Mouse (Mus musculus) cerebellum, adult 11 months (tissue): ENCODE results near the gene Ptpre.
"Not testable (repeated sequence)": the region's sequence is repeated elsewhere in the genome, so short reads cannot be mapped to it uniquely, and the experiment has no call there.

Source experiments
- DNase-seq: peaks from one replicate; pipeline ENCODE4 v3.0.0; 2022

The Ptpre gene

GRCm38 (mm10) chr7:135698362-135698761 lies 161.1 kb downstream of the Ptpre start:
- DNase-seq: no peak

DNA sequence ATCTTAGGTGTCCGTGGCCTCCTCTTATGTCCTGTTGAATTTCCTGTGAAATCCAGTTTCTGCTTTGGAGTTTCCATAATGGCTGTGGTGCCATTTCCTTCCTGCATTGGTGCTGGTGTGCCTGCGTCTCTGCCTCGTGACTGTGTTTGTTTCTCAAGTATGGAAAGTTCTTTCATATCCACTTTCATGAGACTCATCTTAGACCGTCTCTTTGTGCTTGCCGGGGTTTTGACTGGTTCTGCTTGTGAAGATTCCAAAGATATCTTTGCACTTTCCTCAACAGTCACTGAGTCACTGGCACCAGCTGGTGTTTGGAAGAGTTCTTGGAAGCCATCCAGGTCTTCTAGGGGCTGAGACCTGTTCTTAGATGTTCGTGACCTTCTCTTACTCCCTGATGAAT lies 162.1 kb downstream of the Ptpre start:
- not testable (repeated sequence) for DNase-seq

- DNase-seq: no peak
Measured at GRCm38 (mm10) chr7:135703600-135704148, 166.4 kb downstream of the Ptpre start.

- no peak for DNase-seq
Measured at GRCm38 (mm10) chr7:135704251-135704650, 167.0 kb downstream of the Ptpre start.

DNA sequence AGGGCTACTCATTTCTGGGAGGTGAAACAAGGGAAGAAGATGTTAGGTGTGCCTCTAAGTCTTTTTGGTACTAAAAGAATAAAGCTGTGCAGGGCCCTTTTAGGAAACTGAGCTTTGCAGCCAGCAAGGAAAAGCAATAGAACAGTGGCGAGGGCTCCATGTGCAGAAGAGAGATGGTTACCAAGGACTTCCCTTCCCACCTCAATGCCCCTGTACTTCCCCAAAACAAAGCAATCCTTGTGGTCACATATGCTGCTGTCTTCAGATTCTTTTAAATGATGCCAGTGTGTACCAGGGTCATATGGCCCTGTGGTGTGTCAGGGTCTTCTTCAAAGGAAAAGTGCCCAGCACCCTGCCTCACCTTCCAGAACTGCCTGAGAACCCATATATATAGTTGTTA lies 167.8 kb downstream of the Ptpre start:
- DNase-seq: no peak

GRCm38 (mm10) chr7:135705753-135706152 lies 168.5 kb downstream of the Ptpre start:
- DNase-seq: no peak

- DNase-seq: no peak
Measured at GRCm38 (mm10) chr7:135710702-135711101, 173.4 kb downstream of the Ptpre start.

DNA sequence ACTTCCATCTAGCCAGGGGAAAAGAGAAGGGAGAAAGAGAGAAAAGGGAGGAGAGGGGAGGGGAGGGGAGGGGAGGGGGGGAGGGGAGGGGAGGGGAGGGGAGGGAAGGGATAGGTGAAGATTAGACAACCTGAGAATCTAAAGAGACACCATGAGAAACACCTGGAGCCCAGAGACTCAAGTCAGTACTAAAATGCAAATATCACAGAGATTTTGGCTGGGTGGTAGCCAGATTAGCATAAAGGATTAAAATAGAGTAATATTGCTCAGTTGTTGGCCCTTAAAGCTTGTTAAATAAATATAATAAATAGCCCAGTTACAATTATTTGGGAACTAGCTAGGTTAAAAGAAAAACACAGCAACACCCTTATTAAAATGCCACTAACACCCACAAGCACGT lies 175.3 kb downstream of the Ptpre start:
- DNase-seq: no peak

DNA sequence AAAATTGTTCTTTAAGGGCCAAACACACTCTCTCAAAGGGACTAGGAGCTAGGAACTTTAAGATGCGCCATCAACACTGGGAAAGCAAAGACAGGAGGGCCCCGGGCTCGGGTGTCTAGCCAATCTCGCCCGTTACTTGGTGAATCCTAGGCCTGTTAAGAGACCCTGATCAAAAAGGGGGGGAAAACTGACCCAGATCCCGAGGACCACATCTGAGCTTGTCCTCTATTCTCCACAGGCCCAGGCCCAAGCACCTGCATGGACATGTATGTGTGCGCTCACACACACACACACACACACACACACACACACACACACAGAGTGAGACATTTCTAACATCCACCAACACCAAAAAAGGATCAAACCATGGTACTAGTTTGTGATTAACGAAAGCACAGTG lies 176.0 kb downstream of the Ptpre start:
- no peak for DNase-seq

GRCm38 (mm10) chr7:135715166-135715565 lies 177.9 kb downstream of the Ptpre start:
- DNase-seq: no peak

DNA sequence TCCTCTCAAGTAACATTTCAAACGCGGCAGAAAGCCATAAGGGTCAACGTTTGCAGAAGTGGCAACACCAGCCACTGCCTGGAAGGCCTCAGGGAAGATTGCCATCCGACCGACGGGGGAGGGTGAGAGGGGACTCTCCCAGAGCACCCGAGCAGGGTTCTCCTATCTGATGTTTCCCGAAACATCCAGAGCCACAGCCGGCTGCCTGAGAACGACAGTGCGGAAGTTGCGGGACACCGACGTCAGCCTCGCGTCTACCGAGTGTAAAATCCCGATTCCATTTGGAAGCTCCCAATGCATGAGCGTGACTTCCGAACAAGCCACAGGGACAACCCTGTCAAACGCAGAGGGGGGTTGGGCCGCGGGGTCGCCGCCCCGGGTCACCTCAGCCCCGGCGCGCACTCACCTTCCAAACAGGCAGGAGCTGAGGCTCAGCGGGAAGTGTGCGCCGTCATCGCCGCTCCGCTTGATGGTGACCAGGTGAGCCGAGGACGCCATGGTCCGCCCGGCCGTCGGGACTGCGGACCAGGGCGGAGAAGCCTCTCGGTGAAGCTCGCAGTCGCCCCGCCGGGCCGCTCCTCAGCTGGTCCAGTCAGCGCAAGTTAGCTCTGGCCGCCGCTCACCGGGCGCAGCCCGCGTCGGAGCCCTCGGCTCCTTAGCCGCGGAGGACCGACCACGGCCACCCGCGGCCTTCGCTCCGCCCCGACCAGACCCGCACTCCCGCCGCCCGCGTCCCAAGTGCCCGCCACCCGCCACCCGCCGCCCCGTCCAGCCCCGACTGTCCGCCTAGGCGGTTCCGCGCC lies 178.6 kb downstream of the Ptpre start, which contains the start of gene Mki67:
Mki67 (minus strand) TSS at position 720 of the 803 bp plus-strand sequence.
- no peak for DNase-seq

- peak; percentile 38 for DNase-seq
Measured at GRCm38 (mm10) chr7:135716445-135716877, 179.2 kb downstream of the Ptpre start.

DNA sequence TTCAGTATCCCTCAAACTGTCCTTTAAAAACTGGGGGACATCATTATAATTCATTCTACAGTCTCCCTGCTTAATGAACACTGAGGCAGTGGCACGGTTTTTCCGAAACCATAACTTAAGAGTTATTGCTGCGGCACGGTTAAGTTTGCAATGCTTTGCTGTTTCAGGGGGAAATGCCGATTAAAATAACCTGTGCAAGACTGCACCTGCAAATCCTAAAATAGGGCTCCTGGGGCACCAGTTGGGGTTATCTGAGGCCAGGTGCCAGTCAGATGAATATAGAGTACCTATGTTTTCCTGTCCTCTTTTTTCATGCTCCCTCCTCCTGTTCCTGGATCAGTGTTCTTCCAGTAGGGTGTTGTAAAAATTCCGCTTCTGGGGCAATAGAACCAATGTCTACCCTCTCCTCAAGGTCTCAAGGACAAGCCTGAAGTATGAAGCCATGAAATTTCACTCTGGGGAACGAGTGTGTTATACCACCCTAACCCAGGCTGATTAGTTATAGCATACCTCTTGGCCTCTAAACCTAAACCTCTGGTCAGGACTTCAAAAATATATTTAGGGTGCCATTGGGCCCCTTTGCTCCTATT lies 179.8 kb downstream of the Ptpre start:
- no peak for DNase-seq

DNA sequence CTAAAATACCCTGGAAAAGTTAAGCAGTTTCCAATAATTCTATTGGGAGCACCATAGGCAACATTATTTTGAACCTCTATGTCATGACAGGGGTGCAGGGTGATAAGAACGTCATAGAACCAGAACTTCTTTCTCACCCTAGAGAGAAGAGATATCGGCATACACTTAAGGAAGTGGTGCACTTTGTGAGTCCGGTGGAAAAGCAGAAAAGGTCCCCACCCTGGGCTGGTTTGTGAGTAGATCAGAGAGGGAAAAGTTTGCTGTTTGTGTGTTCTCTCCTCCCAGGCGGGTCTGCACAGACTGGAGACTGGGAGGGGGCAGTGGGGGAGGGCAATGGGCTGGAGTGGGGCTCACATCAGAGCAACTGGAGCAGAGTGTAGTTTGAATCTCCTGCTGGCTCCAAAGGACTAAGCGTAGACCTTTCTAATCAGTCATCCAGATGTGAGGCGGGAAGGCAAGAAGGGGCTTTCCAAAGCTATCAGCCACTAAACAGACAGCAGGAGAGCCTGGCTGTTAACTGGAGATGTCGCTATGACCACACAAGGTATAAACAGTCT lies 184.2 kb downstream of the Ptpre start:
- no peak for DNase-seq

DNA sequence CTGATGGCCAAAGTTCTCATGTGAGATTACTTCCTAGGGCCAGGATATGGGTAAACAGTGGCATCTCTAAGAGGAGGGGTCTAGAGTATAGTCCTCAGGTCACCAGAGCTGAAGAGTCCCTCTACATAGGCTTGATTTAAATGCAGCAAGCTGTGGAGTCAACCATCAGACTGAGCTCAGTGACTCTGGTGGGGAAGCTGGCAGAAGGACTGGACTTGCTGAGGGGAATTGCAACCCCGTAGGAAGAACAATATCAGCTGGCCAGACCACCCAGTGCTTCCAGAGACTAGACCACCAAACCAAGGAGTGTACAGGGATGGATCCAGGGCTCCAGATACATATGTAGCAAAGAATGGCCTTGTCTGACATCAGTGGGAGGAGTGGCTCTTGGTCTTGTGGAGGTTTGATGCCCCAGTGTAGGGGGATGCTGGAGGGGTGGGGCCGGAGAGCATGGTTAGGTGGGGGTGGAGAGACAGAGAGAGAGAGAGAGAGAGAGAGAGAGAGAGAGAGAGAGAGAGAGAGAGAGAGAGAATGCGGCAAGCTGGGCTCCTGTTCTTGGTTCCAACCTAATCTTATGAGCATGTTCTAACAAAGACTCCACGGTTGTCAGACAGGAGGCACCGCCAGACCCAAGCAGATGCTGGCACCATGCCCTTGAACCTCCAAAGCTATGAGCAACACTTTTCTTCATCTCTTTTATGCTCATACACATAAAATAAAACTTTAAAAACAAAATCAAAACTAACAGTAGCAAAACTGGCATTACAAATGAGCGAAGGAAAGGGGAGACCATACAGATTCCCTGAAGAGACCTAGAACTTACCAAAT lies 184.9 kb downstream of the Ptpre start:
- no peak for DNase-seq

- DNase-seq: no peak
Measured at GRCm38 (mm10) chr7:135723672-135724341, 186.5 kb downstream of the Ptpre start.

GRCm38 (mm10) chr7:135726707-135727106 lies 189.4 kb downstream of the Ptpre start:
- no peak for DNase-seq

GRCm38 (mm10) chr7:135728038-135728437 lies 190.8 kb downstream of the Ptpre start:
- DNase-seq: no peak

GRCm38 (mm10) chr7:135734379-135734778 lies 197.1 kb downstream of the Ptpre start:
- DNase-seq: no peak

DNA sequence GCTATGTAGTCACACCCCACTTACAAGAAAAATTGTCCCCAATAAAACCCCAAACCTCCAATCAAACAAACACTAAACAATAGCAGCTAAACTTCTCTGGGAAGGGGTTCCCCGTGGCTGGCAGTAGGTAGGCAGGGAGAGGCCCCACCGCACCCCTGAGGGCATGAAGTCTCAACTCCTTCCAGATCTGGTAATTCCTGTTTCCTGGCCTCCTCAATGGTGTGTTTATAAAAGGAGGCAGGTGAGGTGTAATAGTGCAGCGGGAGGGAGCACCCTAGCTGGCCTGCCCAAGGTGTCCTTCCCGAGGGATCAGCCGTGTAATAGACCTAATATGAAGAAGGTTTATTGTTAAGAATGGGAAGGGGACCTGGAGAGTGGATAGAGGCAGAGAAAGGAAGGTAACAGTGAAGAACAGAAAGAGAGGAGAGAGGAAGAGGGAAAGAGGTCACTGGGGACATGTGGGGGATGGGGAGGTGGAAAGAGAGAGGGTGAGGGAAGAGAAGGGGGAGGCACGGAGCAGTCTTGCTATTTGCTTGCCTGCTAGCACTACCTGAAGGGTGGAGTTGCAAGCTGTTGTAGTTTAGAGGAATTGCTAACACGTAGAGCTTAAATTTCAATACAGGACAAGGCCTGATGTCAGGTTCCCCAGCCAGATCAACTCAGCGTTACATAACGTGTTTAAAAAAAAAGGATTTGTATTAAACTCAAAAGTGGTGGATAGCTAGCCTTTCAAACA lies 197.8 kb downstream of the Ptpre start:
- DNase-seq: no peak
